Mouse (Mus musculus) frontal cortex, adult (tissue): Measurements from ENCODE around the gene Zscan4f.
"Not testable (repeated sequence)": the region's sequence is repeated elsewhere in the genome, so short reads cannot be mapped to it uniquely, and the experiment has no call there.

Experiments used
- ATAC-seq: cut with Nextera tagmentation; 2 replicates; pipeline ENCODE4 v1.9.2; 2017; ENCODE audit warnings: mild to moderate bottlenecking, moderate library complexity, mixed read lengths; ENCODE audit not compliant: low TSS enrichment

Gene Zscan4f

DNA sequence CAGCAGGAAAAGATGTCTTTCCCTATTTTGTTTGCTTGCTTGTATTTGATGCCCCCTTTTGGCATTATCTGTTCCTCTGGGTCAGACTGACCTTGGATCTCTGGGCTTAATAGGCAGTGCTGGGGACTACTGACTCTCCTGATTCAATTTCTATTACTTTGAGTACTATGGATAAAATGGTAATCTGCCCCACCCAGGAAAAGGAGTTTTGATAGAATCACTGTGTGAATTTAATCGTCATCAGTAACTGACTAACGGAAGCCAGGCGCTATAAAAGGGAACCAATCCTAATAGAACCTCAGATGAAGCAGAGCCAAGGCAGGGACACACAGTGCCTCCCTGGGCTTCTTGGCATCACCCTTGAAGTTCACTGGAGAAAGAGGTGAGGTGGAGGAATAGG, at the start of gene Zscan4f:
Gene Zscan4f, plus strand, starts transcription at position 301 of the 400 bp plus-strand sequence.
- ATAC-seq: not testable (repeated sequence)

DNA sequence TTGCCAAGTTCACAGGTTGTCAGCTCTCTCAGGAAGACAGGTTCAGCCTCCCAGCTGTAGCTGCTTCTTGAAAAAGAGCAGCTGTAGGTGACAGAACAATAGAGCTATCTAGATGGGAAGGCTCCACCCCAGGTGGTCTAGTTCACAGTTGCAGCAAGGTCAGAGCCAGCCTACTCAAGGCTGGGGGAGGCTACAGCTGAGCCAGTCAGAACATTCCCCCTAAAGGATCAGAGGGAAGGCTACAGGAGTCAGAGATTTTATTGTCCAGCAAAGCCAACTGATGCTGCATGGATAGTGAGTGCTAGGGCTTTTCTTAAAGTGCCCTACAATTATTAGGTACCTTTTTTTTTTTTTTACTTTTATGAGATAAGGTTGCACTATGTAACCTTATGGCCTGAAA, 13.1 kb upstream of the Zscan4f start:
- not testable (repeated sequence) for ATAC-seq
